Mouse (Mus musculus): Measurements from ENCODE around the gene Wnt2. TPM values are rescaled to one million over a fixed set of nuclear protein-coding genes. Genes with fewer than 3 reads are reported as not detected.
A peak's percentile ranks its signal among the peaks of the same experiment; 100 is the strongest.

Gene Wnt2
- 0.41 and 0.52 TPM in 2 replicates for polyA plus RNA-seq (2016; fragmentation: Nextera tagmentation; extraction: Ambion mirVana)

- H3K4me3 ChIP-seq, result peak within 1 kb of the TSS; percentile 64
- no peak within 1 kb of the TSS for H3K27ac ChIP-seq (replicated peaks)
- peak; percentile 56 for DNase-seq (ENCODE audit: low spot score)
- H3K36me3 ChIP-seq, result no peaks in the 10 kb centered on the region
- H3K27me3 ChIP-seq (ENCODE audit: low read depth, poor library complexity, severe bottlenecking), result peaks cover 59% of the 10 kb centered on the region
- under 1% methylated on average over 45 of the region's 47 CpGs for WGBS
- H3K9me3 ChIP-seq (replicated peaks), result no peaks in the 10 kb centered on the region
- H3K4me1 ChIP-seq, result peaks cover 30% of the 10 kb centered on the region
Observed at GRCm38 (mm10) chr6:18029746-18030656, at the start of gene Wnt2. Gene Wnt2, minus strand, starts transcription at chr6:18030585.

GRCm38 (mm10) chr6:18078615-18079014, 48.2 kb upstream of the Wnt2 start:
- Histone ChIP-seq H3K36me3 (no peaks in the 10 kb centered on the region), H3K4me3 (no peak overlapping the region), H3K27ac (replicated peaks) (no peak overlapping the region), H3K4me1 (no peaks in the 10 kb centered on the region), H3K9me3 (replicated peaks) (no peaks in the 10 kb centered on the region), H3K27me3 (ENCODE audit: low read depth, poor library complexity, severe bottlenecking) (no peaks in the 10 kb centered on the region)
- no peak for DNase-seq (ENCODE audit: low spot score)
- 47% methylated on average over 1 of the region's 1 CpGs for WGBS

GRCm38 (mm10) chr6:18076986-18077385, 46.6 kb upstream of the Wnt2 start:
- DNase-seq (ENCODE audit: low spot score), result no peak
- 85% methylated on average over 7 of the region's 7 CpGs for WGBS

DNA sequence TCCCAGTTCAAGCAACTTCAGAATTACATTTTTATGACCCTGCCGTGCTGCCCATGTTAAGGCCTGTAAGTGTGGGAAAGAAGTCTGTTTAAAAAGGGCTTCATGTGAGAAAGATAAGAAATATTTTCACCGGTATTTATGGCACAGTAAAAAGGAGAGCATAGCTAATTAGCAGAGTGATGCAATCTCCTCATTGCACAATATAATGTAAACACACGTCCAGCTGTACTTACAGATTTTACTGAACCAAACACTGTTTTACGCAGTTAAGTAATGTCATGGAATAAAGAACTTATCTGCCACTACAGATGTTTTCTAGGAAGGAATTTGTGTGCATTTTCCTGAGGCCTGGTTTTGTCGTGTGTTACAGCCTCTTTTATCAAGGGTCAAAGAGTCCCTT, 46.2 kb upstream of the Wnt2 start:
- no peak overlapping the region for H3K4me3 ChIP-seq

More at GRCm38 (mm10) chr6:18076986-18077385, 46.6 kb upstream of the Wnt2 start:
- Histone ChIP-seq H3K9me3 (replicated peaks) (no peaks in the 10 kb centered on the region), H3K4me1 (no peaks in the 10 kb centered on the region), H3K4me3 (no peak overlapping the region), H3K27me3 (ENCODE audit: low read depth, poor library complexity, severe bottlenecking) (no peaks in the 10 kb centered on the region), H3K27ac (replicated peaks) (no peak overlapping the region), H3K36me3 (no peaks in the 10 kb centered on the region)

GRCm38 (mm10) chr6:18057899-18058298, 27.5 kb upstream of the Wnt2 start:
- Histone ChIP-seq H3K36me3 (no peaks in the 10 kb centered on the region), H3K4me1 (no peaks in the 10 kb centered on the region), H3K4me3 (no peak overlapping the region), H3K27ac (replicated peaks) (no peak overlapping the region), H3K27me3 (ENCODE audit: low read depth, poor library complexity, severe bottlenecking) (no peaks in the 10 kb centered on the region), H3K9me3 (replicated peaks) (no peaks in the 10 kb centered on the region)
- WGBS, result 79% methylated on average over 4 of the region's 4 CpGs
- DNase-seq (ENCODE audit: low spot score), result no peak

More for the DNA sequence above, 46.2 kb upstream of the Wnt2 start:
- Histone ChIP-seq H3K9me3 (replicated peaks) (no peaks in the 10 kb centered on the region), H3K27ac (replicated peaks) (no peak overlapping the region), H3K36me3 (no peaks in the 10 kb centered on the region), H3K4me1 (no peaks in the 10 kb centered on the region), H3K27me3 (ENCODE audit: low read depth, poor library complexity, severe bottlenecking) (no peaks in the 10 kb centered on the region)
- 83% methylated on average over 5 of the region's 5 CpGs for WGBS
- no peak for DNase-seq (ENCODE audit: low spot score)

DNA sequence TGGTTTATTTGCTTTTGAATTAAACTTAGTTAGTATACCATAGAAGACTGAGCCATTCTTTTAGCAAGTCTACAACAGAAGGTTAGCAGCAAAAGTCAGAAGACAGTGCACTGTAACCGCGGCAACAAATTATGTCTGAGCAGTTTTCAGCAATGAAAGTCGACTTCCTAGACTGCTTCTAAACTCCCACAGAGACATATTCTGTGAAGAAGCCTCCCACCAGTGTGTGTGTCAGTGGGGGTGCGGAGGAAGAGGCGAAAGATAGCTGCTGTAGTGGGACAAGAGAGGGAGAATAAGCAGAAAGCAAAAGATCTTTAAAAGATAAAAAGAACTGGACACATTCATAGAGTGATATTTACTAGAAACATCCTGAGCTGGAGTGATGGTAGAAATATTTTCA, 21.3 kb upstream of the Wnt2 start:
- Histone ChIP-seq H3K4me1 (peaks cover 7% of the 10 kb centered on the region; the same call in 1 of the 2 replicates), H3K9me3 (replicated peaks) (no peaks in the 10 kb centered on the region), H3K36me3 (no peaks in the 10 kb centered on the region), H3K27ac (replicated peaks) (no peak overlapping the region), H3K4me3 (no peak overlapping the region), H3K27me3 (ENCODE audit: low read depth, poor library complexity, severe bottlenecking) (no peaks in the 10 kb centered on the region)
- 64% methylated on average over 5 of the region's 5 CpGs for WGBS
- no peak for DNase-seq (ENCODE audit: low spot score)

DNA sequence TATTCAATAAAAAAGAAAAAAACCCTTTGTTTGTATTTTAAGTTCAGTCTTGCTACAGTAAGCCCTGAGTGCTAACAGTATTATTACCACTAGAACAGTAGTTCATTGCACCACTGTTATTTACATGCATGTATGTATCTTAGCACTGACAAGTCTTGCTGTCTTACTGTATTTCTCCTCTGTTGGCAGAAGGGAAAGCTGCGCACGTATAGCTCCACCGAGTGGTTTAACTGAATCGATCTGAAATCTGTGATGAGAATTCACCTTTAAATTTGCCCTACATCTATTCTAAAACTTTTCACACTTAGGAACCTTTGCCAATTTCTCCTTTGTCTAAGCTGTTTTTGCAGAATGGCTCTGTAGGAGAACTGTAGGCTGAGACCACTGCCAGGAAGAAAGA, 13.9 kb upstream of the Wnt2 start:
- Histone ChIP-seq H3K27ac (replicated peaks) (no peak overlapping the region), H3K27me3 (ENCODE audit: low read depth, poor library complexity, severe bottlenecking) (no peaks in the 10 kb centered on the region), H3K4me3 (no peak overlapping the region), H3K9me3 (replicated peaks) (no peaks in the 10 kb centered on the region), H3K4me1 (no peaks in the 10 kb centered on the region), H3K36me3 (no peaks in the 10 kb centered on the region)
- WGBS, result 88% methylated on average over 4 of the region's 4 CpGs
- DNase-seq (ENCODE audit: low spot score), result no peak

DNA sequence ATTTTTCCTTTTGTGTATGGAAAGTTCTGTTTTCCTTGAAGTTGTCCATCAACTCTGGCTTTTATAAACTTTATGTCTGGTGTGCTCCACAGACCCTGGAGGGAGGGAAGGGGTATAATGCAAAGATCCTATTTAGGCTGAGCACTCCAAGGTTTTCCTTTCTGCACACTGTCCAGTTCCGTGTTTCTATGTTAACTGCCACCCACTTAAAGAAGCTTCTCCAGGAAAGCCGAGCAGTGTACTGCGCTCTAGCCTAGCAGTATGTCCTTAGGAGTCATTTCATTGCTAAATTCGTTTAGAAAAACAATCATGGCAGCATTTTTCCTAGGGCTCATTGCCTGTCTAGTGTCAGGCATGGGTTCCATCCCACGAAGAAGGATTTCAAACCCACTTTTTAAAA, 12.8 kb upstream of the Wnt2 start:
- Histone ChIP-seq H3K4me1 (no peaks in the 10 kb centered on the region), H3K4me3 (no peak overlapping the region), H3K36me3 (no peaks in the 10 kb centered on the region), H3K27ac (replicated peaks) (no peak overlapping the region), H3K27me3 (ENCODE audit: low read depth, poor library complexity, severe bottlenecking) (no peaks in the 10 kb centered on the region), H3K9me3 (replicated peaks) (no peaks in the 10 kb centered on the region)
- 82% methylated on average over 5 of the region's 5 CpGs for WGBS
- no peak for DNase-seq (ENCODE audit: low spot score)

DNA sequence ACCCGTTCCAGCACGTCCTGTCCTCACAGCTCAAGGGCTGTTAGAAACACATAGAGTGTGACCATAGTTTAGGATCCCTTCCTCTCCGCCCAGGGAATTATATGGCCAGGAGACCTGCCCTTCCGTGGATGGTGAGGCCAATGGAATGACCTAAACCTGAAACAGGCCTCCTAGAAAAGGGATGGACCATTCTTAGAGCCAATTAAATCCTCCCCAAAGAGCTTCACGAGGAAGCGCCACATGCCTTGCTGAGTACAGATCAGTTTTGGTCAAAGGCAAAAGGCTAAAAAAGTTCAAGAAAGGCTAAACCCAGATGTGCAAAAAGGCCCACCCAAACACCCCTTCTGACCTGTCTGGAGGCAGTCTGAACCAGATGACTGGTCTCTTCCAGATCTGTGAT, 1.9 kb upstream of the Wnt2 start:
- Histone ChIP-seq H3K27ac (replicated peaks) (no peak overlapping the region), H3K9me3 (replicated peaks) (no peaks in the 10 kb centered on the region), H3K27me3 (ENCODE audit: low read depth, poor library complexity, severe bottlenecking) (peaks cover 59% of the 10 kb centered on the region), H3K4me1 (peaks cover 30% of the 10 kb centered on the region), H3K4me3 (peak overlapping the region; percentile 64), H3K36me3 (no peaks in the 10 kb centered on the region)
- no peak for DNase-seq (ENCODE audit: low spot score)
- WGBS, result 21% methylated on average over 6 of the region's 6 CpGs

GRCm38 (mm10) chr6:18031509-18032010, 1.2 kb upstream of the Wnt2 start:
- peak; percentile 37 for DNase-seq (ENCODE audit: low spot score)
- Histone ChIP-seq H3K4me1 (peaks cover 30% of the 10 kb centered on the region), H3K9me3 (replicated peaks) (no peaks in the 10 kb centered on the region), H3K27me3 (ENCODE audit: low read depth, poor library complexity, severe bottlenecking) (peaks cover 59% of the 10 kb centered on the region), H3K27ac (replicated peaks) (no peak overlapping the region), H3K36me3 (no peaks in the 10 kb centered on the region), H3K4me3 (peak overlapping the region; percentile 64)
- 1% methylated on average over 29 of the region's 29 CpGs for WGBS

GRCm38 (mm10) chr6:18030868-18031508, 603 bp upstream of the Wnt2 start:
- peak; percentile 25 for DNase-seq (ENCODE audit: low spot score)
- H3K27me3 ChIP-seq (ENCODE audit: low read depth, poor library complexity, severe bottlenecking), result peaks cover 59% of the 10 kb centered on the region
- H3K4me1 ChIP-seq, result peaks cover 30% of the 10 kb centered on the region
- no peaks in the 10 kb centered on the region for H3K36me3 ChIP-seq
- H3K9me3 ChIP-seq (replicated peaks), result no peaks in the 10 kb centered on the region
- H3K4me3 ChIP-seq, result peak overlapping the region; percentile 64
- WGBS, result 7% methylated on average over 12 of the region's 12 CpGs
- no peak overlapping the region for H3K27ac ChIP-seq (replicated peaks)

GRCm38 (mm10) chr6:18024133-18024794, 6.1 kb downstream of the Wnt2 start:
- Histone ChIP-seq H3K9me3 (replicated peaks) (no peaks in the 10 kb centered on the region), H3K4me1 (no peaks in the 10 kb centered on the region), H3K36me3 (no peaks in the 10 kb centered on the region), H3K27ac (replicated peaks) (no peak overlapping the region), H3K4me3 (no peak overlapping the region), H3K27me3 (ENCODE audit: low read depth, poor library complexity, severe bottlenecking) (peaks cover 17% of the 10 kb centered on the region)
- WGBS, result 90% methylated on average over 8 of the region's 8 CpGs
- no peak for DNase-seq (ENCODE audit: low spot score)
